ENCODE assay signal across 35 mouse cellular contexts in genomic region chr2:117003976-117004375, GRCm38 (mm10).
"Had no signal": no experiment of that assay in that cellular context is flagged by ENCODE, and none has a peak within 500 bp of the region (broad histone marks: within the 10 kb centered on the region; RNA-seq: fewer than 3 reads in every experiment).

No protein-coding gene starts in this region.

- H3K9me3 ChIP-seq: heart, embryonic 10.5 days; heart, embryonic 12.5 days; heart, embryonic 13.5 days; heart, embryonic 15.5 days; hindbrain, embryonic 10.5 days; hindbrain, embryonic 12.5 days; hindbrain, embryonic 13.5 days; hindbrain, embryonic 15.5 days; intestine, embryonic 15.5 days; kidney, embryonic 15.5 days had no signal

- H3K4me1 ChIP-seq: heart, embryonic 10.5 days; heart, embryonic 15.5 days; hindbrain, embryonic 10.5 days; hindbrain, embryonic 12.5 days; hindbrain, embryonic 13.5 days; hindbrain, embryonic 15.5 days; intestine, embryonic 15.5 days; kidney, embryonic 15.5 days had no signal

- H3K36me3 ChIP-seq: heart, embryonic 10.5 days; heart, embryonic 12.5 days; heart, embryonic 13.5 days; heart, embryonic 15.5 days; hindbrain, embryonic 10.5 days; hindbrain, embryonic 12.5 days; hindbrain, embryonic 13.5 days; hindbrain, embryonic 15.5 days; intestine, embryonic 15.5 days; kidney, embryonic 15.5 days had no signal

- ATAC-seq: hindbrain, embryonic 16.5 days; hindbrain, postnatal 0 days; inflammation-experienced regulatory T-cells, adult 6 months; intestine, embryonic 15.5 days; intestine, embryonic 16.5 days; intestine, postnatal 0 days had no signal

- H3K4me2 ChIP-seq: heart, embryonic 11.5 days; heart, embryonic 12.5 days; heart, embryonic 13.5 days; heart, embryonic 15.5 days; hindbrain, embryonic 12.5 days; hindbrain, embryonic 13.5 days; hindbrain, embryonic 14.5 days; hindbrain, embryonic 15.5 days; intestine, embryonic 15.5 days; kidney, embryonic 15.5 days had no signal

- H3K4me3 ChIP-seq: heart, embryonic 10.5 days; heart, embryonic 12.5 days; heart, embryonic 13.5 days; heart, embryonic 15.5 days; hindbrain, embryonic 10.5 days; hindbrain, embryonic 12.5 days; hindbrain, embryonic 13.5 days; hindbrain, embryonic 15.5 days; intestine, embryonic 15.5 days; kidney, embryonic 15.5 days; layer of hippocampus, adult 2 months had no signal

- H3K27me3 ChIP-seq: heart, embryonic 12.5 days; heart, embryonic 13.5 days; heart, embryonic 15.5 days; hindbrain, embryonic 12.5 days; hindbrain, embryonic 13.5 days; hindbrain, embryonic 15.5 days; intestine, embryonic 15.5 days; kidney, embryonic 15.5 days had no signal

- H3K27ac ChIP-seq: heart, embryonic 10.5 days; heart, embryonic 13.5 days; heart, embryonic 15.5 days; hindbrain, embryonic 10.5 days; hindbrain, embryonic 12.5 days; hindbrain, embryonic 13.5 days; hindbrain, embryonic 14.5 days; hindbrain, embryonic 15.5 days; hindbrain, postnatal 0 days; intestine, embryonic 15.5 days; kidney, embryonic 15.5 days; kidney, postnatal 0 days; layer of hippocampus, adult 2 months had no signal

- H3K9ac ChIP-seq: heart, embryonic 12.5 days; heart, embryonic 13.5 days; heart, embryonic 15.5 days; hindbrain, embryonic 12.5 days; hindbrain, embryonic 13.5 days; hindbrain, embryonic 14.5 days; hindbrain, embryonic 15.5 days; intestine, embryonic 15.5 days; kidney, embryonic 15.5 days had no signal

- DNase-seq: heart, postnatal 10 days; heart, postnatal 14 days; heart, postnatal 36 days; heart, postnatal 4 days; kidney, adult 11 months; kidney, adult 18-20 months; kidney, adult 2 months; kidney, adult 8-10 months; kidney, adult 9 months; kidney, postnatal 10 days; kidney, postnatal 14 days; kidney, postnatal 25 days; kidney, postnatal 36 days; kidney, postnatal 4 days; layer of hippocampus, adult 9-11 months; layer of hippocampus, postnatal 36 days had no signal
